Mouse (Mus musculus) kidney, embryonic 14.5 days (tissue): ENCODE measurements around the gene Alg12. TPM values are rescaled to one million over a fixed set of nuclear protein-coding genes. Genes with fewer than 3 reads are reported as not detected.
"Not testable (repeated sequence)": the region's sequence is repeated elsewhere in the genome, so short reads cannot be mapped to it uniquely, and the experiment has no call there.

Source experiments
- ATAC-seq: fragments of 200-750 bp; cut with Nextera tagmentation; 2 replicates; pipeline ENCODE4 v1.8.0; 2017; ENCODE audit warnings: moderate number of reproducible peaks, mild to moderate bottlenecking, moderate TSS enrichment, moderate library complexity; ENCODE audit not compliant: low FRiP score, low TSS enrichment
- H3K27ac ChIP-seq: fragments of 300-500 bp; sonication (generic); 2 replicates; pipeline ENCODE4 v1.5.1; 2014; ENCODE audit warnings: low read depth, mild to moderate bottlenecking, low read length, moderate library complexity, mixed read lengths
- H3K27me3 ChIP-seq: fragments of 300-500 bp; sonication (generic); 2 replicates; pipeline ENCODE4 v1.6.1; 2014; ENCODE audit warnings: mild to moderate bottlenecking, low read length; ENCODE audit not compliant: control insufficient read depth, insufficient read depth
- H3K36me3 ChIP-seq: fragments of 300-500 bp; sonication (generic); 2 replicates; pipeline ENCODE4 v1.6.1; 2014; ENCODE audit warnings: low read length, mixed read lengths; ENCODE audit not compliant: control insufficient read depth, insufficient read depth
- H3K4me1 ChIP-seq: fragments of 300-500 bp; sonication (generic); 2 replicates; pipeline ENCODE4 v1.6.1; 2014; ENCODE audit warnings: low read length, mixed read lengths; ENCODE audit not compliant: control insufficient read depth, insufficient read depth
- H3K4me2 ChIP-seq: fragments of 300-500 bp; sonication (generic); replicated peaks from 2 replicates; pipeline ENCODE4 v1.6.1; 2014; ENCODE audit warnings: low read depth, mild to moderate bottlenecking, low read length
- H3K4me3 ChIP-seq: fragments of 300-500 bp; sonication (generic); 2 replicates; pipeline ENCODE4 v1.5.1; 2014; ENCODE audit warnings: mild to moderate bottlenecking, low read length
- H3K9ac ChIP-seq: fragments of 300-500 bp; sonication (generic); 2 replicates; pipeline ENCODE4 v1.6.1; 2014; ENCODE audit warnings: low read depth, mild to moderate bottlenecking, low read length, moderate library complexity
- H3K9me3 ChIP-seq: fragments of 300-500 bp; sonication (generic); 2 replicates; pipeline ENCODE4 v1.6.1; 2016; ENCODE audit warnings: low read length; ENCODE audit not compliant: control insufficient read depth
- WGBS: fragments of 180-500 bp; shearing (Covaris S2); extraction: QIAGEN DNeasy Blood & Tissue Kit; methylation state at CpG from one replicate; pipeline ENCODE4 v1.1.7; 2014; 5-methylcytosine and 5-hydroxymethylcytosine counted together
- polyA plus RNA-seq: library from polyadenylated mRNA; unstranded; fragments of >200 nt; fragmentation: Nextera tagmentation; extraction: Ambion mirVana; gene quantifications from 2 replicates; pipeline ENCODE4 v1.2.1, GENCODE M21; 2014

The Alg12 gene
- polyA plus RNA-seq, 1 experiment from 2014 or later, result 13.7 TPM

- WGBS, result 96% methylated on average over 11 of the region's 11 CpGs
- no peak overlapping the region for H3K27ac ChIP-seq
- H3K9me3 ChIP-seq, result no peaks in the 10 kb centered on the region
- no peak overlapping the region for H3K4me2 ChIP-seq
- no peaks in the 10 kb centered on the region for H3K27me3 ChIP-seq
- peaks cover 22% of the 10 kb centered on the region for H3K36me3 ChIP-seq
- H3K9ac ChIP-seq, result no peak overlapping the region
- H3K4me3 ChIP-seq, result no peak overlapping the region
- H3K4me1 ChIP-seq, result peaks cover 2% of the 10 kb centered on the region; the same call in 1 of the 2 replicates
- ATAC-seq, result no peak
Measured at GRCm38 (mm10) chr15:88814411-88815047, 4.6 kb downstream of the Alg12 start.

DNA sequence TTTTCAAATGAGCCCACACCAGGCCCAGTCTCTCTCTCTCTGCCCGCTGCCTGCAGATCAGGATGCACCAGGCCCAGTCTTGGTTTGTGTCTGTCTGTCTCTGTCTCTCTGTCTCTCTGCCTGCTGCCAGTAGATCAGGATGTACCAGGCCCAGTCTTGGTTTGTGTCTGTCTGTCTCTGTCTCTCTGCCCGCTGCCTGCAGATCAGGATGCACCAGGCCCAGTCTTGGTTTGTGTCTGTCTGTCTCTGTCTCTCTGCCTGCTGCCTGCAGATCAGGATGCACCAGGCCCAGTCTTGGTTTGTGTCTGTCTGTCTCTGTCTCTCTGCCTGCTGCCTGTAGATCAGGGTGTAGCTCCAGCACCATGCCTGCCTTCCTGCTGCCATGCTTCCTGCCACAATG, 5.2 kb downstream of the Alg12 start:
- not testable (repeated sequence) for ATAC-seq, H3K9ac ChIP-seq, H3K27ac ChIP-seq, H3K4me1 ChIP-seq, H3K9me3 ChIP-seq, H3K4me3 ChIP-seq, H3K27me3 ChIP-seq, H3K4me2 ChIP-seq
- WGBS, result 89% methylated on average over 2 of the region's 2 CpGs
- peaks cover 27% of the 10 kb centered on the region for H3K36me3 ChIP-seq

- H3K27me3 ChIP-seq, result no peaks in the 10 kb centered on the region
- no peak overlapping the region for H3K27ac ChIP-seq
- peaks cover 30% of the 10 kb centered on the region for H3K36me3 ChIP-seq
- no peak for ATAC-seq
- H3K4me3 ChIP-seq, result no peak overlapping the region
- H3K4me2 ChIP-seq, result no peak overlapping the region
- 96% methylated on average over 3 of the region's 3 CpGs for WGBS
- peaks cover under 1% of the 10 kb centered on the region; the same call in 1 of the 2 replicates for H3K4me1 ChIP-seq
- no peak overlapping the region for H3K9ac ChIP-seq
- no peaks in the 10 kb centered on the region for H3K9me3 ChIP-seq
Measured at GRCm38 (mm10) chr15:88813262-88813661, 5.9 kb downstream of the Alg12 start.

DNA sequence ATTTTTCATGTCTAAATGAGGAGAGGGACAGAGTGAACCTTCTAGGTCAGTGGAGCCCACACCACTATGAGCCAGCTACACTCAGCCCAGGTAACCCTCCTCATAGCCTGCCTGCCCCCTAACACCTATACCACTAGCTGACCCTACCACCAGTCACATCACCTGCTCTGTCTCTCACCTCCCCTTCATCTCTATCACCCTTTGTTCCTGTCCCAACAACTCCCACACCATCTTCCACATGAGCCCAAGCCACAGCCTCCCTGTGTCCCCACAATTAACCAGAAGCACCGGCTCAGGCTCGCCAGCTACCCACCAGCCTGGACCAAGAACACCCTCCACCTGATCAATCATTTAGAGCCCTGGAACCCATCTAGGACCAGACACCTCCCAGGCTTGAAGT, 8.7 kb downstream of the Alg12 start:
- Histone ChIP-seq H3K4me2 (no peak overlapping the region), H3K27me3 (no peaks in the 10 kb centered on the region), H3K4me3 (no peak overlapping the region), H3K9me3 (no peaks in the 10 kb centered on the region), H3K9ac (no peak overlapping the region), H3K4me1 (no peaks in the 10 kb centered on the region), H3K27ac (no peak overlapping the region), H3K36me3 (peaks cover 40% of the 10 kb centered on the region)
- 89% methylated on average over 2 of the region's 2 CpGs for WGBS
- no peak for ATAC-seq

- H3K27ac ChIP-seq, result no peak overlapping the region
- no peak overlapping the region for H3K4me2 ChIP-seq
- WGBS, result 88% methylated on average over 8 of the region's 8 CpGs
- no peaks in the 10 kb centered on the region for H3K9me3 ChIP-seq
- H3K36me3 ChIP-seq, result peaks cover 40% of the 10 kb centered on the region
- H3K4me3 ChIP-seq, result no peak overlapping the region
- no peak overlapping the region for H3K9ac ChIP-seq
- ATAC-seq, result no peak
- no peaks in the 10 kb centered on the region for H3K27me3 ChIP-seq
- no peaks in the 10 kb centered on the region for H3K4me1 ChIP-seq
Measured at GRCm38 (mm10) chr15:88808121-88808520, 11.0 kb downstream of the Alg12 start.

DNA sequence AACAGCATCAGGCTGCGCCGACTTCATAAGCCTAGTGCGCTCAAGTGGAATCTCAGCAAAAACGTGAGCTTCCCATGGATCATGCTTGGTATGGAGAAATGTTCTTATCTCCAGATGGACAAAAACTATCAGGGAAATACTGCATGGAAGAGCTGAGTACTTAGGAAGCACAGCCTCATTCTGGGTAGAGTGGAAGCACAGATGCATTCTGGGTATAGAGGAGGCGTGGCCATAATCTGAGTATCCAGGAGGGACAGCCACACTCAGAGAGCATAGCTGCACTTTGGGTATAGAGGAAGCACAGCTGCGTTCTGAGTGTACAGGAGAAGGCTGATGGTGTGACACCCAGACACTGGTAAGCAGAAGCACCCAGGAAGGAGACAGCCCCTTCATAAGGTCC, 16.8 kb downstream of the Alg12 start:
- no peak overlapping the region for H3K9ac ChIP-seq
- WGBS, result 88% methylated on average over 6 of the region's 6 CpGs
- H3K4me3 ChIP-seq, result no peak overlapping the region
- no peaks in the 10 kb centered on the region for H3K9me3 ChIP-seq
- no peak overlapping the region for H3K27ac ChIP-seq
- no peaks in the 10 kb centered on the region for H3K4me1 ChIP-seq
- peaks cover 19% of the 10 kb centered on the region; the same call in 1 of the 2 replicates for H3K36me3 ChIP-seq
- H3K27me3 ChIP-seq, result no peaks in the 10 kb centered on the region
- no peak overlapping the region for H3K4me2 ChIP-seq
- ATAC-seq, result no peak

DNA sequence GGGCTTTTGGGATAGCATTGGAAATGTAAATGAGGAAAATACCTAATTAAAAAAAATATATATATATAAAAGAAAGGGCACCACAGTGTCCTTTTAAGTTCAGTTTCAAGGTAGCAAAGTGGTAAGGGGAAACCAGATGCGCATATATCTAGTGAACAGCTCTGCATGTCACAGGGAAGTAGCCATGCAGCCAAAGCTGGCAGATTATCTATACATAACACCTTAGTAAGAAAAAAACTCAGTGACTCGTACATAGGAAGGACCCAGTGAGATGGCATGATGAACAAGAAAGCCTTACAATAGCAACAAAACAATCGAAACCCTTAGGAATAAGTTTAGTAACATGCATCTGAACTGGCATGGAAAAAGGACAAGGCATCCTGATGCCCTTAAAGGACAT, 17.2 kb downstream of the Alg12 start:
- Histone ChIP-seq H3K4me2 (no peak overlapping the region), H3K36me3 (peaks cover 19% of the 10 kb centered on the region; the same call in 1 of the 2 replicates), H3K27me3 (no peaks in the 10 kb centered on the region), H3K4me1 (no peaks in the 10 kb centered on the region), H3K4me3 (no peak overlapping the region), H3K27ac (no peak overlapping the region), H3K9me3 (no peaks in the 10 kb centered on the region), H3K9ac (no peak overlapping the region)
- no peak for ATAC-seq
- WGBS, result 91% methylated on average over 3 of the region's 3 CpGs

DNA sequence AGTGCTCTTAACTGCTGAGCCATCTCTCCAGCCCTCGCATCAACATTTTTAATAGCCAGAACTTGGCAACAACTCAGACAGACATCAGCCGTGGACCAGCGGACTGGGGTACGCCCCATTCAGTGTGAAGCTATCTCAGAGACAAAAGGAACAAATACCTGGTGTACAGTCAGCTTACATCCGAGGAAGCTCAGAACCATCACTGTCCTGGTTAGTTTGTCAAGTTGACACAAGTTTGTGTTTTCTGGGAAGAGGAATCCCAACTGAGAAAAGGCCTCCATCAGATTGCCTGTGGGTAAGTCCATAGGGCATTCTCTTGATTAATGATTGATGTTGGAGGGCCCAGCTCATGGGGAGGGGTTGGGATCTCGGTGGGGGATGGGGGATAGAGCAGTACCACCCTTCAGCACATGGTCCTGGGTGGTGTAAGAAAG, 18.2 kb downstream of the Alg12 start:
- ATAC-seq, result no peak
- H3K4me1 ChIP-seq, result no peaks in the 10 kb centered on the region
- H3K36me3 ChIP-seq, result peaks cover 13% of the 10 kb centered on the region; the same call in 1 of the 2 replicates
- H3K9me3 ChIP-seq, result no peaks in the 10 kb centered on the region
- 77% methylated on average over 6 of the region's 6 CpGs for WGBS
- H3K27me3 ChIP-seq, result no peaks in the 10 kb centered on the region
- no peak overlapping the region for H3K9ac ChIP-seq
- no peak overlapping the region for H3K27ac ChIP-seq
- no peak overlapping the region for H3K4me3 ChIP-seq
- H3K4me2 ChIP-seq, result no peak overlapping the region

GRCm38 (mm10) chr15:88799950-88800371, 19.2 kb downstream of the Alg12 start:
- no peak for ATAC-seq
- Histone ChIP-seq H3K36me3 (peaks cover 5% of the 10 kb centered on the region; the same call in 1 of the 2 replicates), H3K9me3 (no peaks in the 10 kb centered on the region), H3K4me2 (no peak overlapping the region), H3K4me3 (no peak overlapping the region), H3K27ac (no peak overlapping the region), H3K4me1 (no peaks in the 10 kb centered on the region), H3K27me3 (no peaks in the 10 kb centered on the region), H3K9ac (no peak overlapping the region)
- 80% methylated on average over 11 of the region's 11 CpGs for WGBS
